Comparison of ENCODE assay signal across 25 mouse cellular contexts in genomic region chr12:30908658-30909057, GRCm38 (mm10). TPM values are rescaled to one million over a fixed set of nuclear protein-coding genes. Genes with fewer than 3 reads are reported as not detected.
DNase-seq lines count a peak whose midpoint lies in the region; ATAC-seq and TF ChIP-seq lines count a peak whose summit lies in the region.
"Had no signal": no experiment of that assay in that cellular context is flagged by ENCODE, and none has a peak within 500 bp of the region (broad histone marks: within the 10 kb centered on the region; RNA-seq: fewer than 3 reads in every experiment).

No protein-coding gene starts in this region.

- 0 out of 2 replicates have a peak overlapping the region, but pooled peaks have one; percentile 26 for H3K4me2 ChIP-seq in heart, embryonic 12.5 days
- H3K4me2 ChIP-seq in liver, postnatal 0 days (ENCODE audit: low read depth, low read length) = peak overlapping the region; percentile 97
- H3K4me2 ChIP-seq: hindbrain, embryonic 14.5 days; intestine, embryonic 15.5 days; limb, embryonic 13.5 days; midbrain, embryonic 12.5 days; neural tube, embryonic 12.5 days had no signal

- no peak for ATAC-seq in heart, embryonic 12.5 days (ENCODE audit: insufficient number of reproducible peaks, low FRiP score)
- peak; percentile 69 for ATAC-seq in liver, postnatal 0 days
- ATAC-seq: activated CD4-positive, CD25-positive, alpha-beta regulatory T cell, adult 4 months; CD4-positive, CD25-positive, alpha-beta regulatory T cell, adult 4 months; forebrain, embryonic 14.5 days; intestine, embryonic 15.5 days had no signal

- no peak for TF ChIP-seq CTCF in bone marrow, adult 2 months (IDR thresholded peaks at IDR 0.05; ENCODE audit: control insufficient read depth, insufficient read depth, low read length)
- no peak for TF ChIP-seq CTCF in liver, postnatal 0 days (IDR thresholded peaks at IDR 0.05; ENCODE audit: low read depth)
- no peak for TF ChIP-seq CTCF in kidney, adult 2 months (conservative IDR thresholded peaks at IDR 0.05; ENCODE audit: insufficient read depth, insufficient read length, low read depth, low read length)

- TF ChIP-seq EP300 in liver, postnatal 0 days (IDR thresholded peaks at IDR 0.05; ENCODE audit: low read depth) = peak; percentile 96

- WGBS in heart, embryonic 12.5 days = 80% methylated on average over 1 of the region's 1 CpGs
- 63% methylated on average over 1 of the region's 1 CpGs for WGBS in bone marrow, adult 2 months
- WGBS in liver, postnatal 0 days (ENCODE audit: insufficient replicate concordance) = 42% methylated on average over 1 of the region's 1 CpGs
- WGBS in kidney, adult 2 months = 79% methylated on average over 1 of the region's 1 CpGs

- DNase-seq in heart, postnatal 14 days = no peak
- peak; percentile 70 for DNase-seq in liver
- peak; percentile 37 for DNase-seq in liver, postnatal 0 days
- no peak for DNase-seq in embryo, embryonic 11 days
- no peak for DNase-seq in frontal cortex, postnatal 14 days (ENCODE audit: low spot score in 2 of 2)
- DNase-seq in kidney, adult 2 months = no peak
- DNase-seq: adrenal gland, postnatal 10 days; cerebellum, adult 8-10 months; gastrocnemius, postnatal 14 days; heart, postnatal 10 days; thymus, postnatal 36 days had no signal

- no peak overlapping the region for H3K9ac ChIP-seq in heart, embryonic 12.5 days
- peak overlapping the region; percentile 83; the same call in 1 of the 2 replicates for H3K9ac ChIP-seq in liver, postnatal 0 days (replicated peaks)
- H3K9ac ChIP-seq: hindbrain, embryonic 14.5 days; intestine, embryonic 15.5 days; limb, embryonic 13.5 days; midbrain, embryonic 12.5 days; neural tube, embryonic 12.5 days had no signal

- peaks cover 15% of the 10 kb centered on the region for H3K36me3 ChIP-seq in heart, embryonic 12.5 days
- H3K36me3 ChIP-seq in liver, postnatal 0 days (replicated peaks; ENCODE audit: insufficient read depth, low read length) = peaks cover 13% of the 10 kb centered on the region
- peaks cover 3% of the 10 kb centered on the region; the same call in 1 of the 2 replicates for H3K36me3 ChIP-seq in kidney, adult 2 months (ENCODE audit: control insufficient read depth, insufficient read depth, low read length)

- H3K9me3 ChIP-seq in heart, embryonic 12.5 days (replicated peaks) = no peaks in the 10 kb centered on the region
- no peaks in the 10 kb centered on the region for H3K9me3 ChIP-seq in liver, postnatal 0 days (ENCODE audit: low read length)
- H3K9me3 ChIP-seq: embryonic facial prominence, embryonic 10.5 days; intestine, embryonic 15.5 days; limb, embryonic 13.5 days; midbrain, embryonic 12.5 days; neural tube, embryonic 12.5 days had no signal

- H3K27ac ChIP-seq in heart, embryonic 12.5 days (ENCODE audit: poor library complexity, severe bottlenecking) = no peak overlapping the region
- H3K27ac ChIP-seq in bone marrow, adult 2 months (ENCODE audit: control insufficient read depth, insufficient read depth, low read depth, low read length, poor library complexity) = peak overlapping the region; percentile 40; the same call in 1 of the 2 replicates
- H3K27ac ChIP-seq in liver, postnatal 0 days (ENCODE audit: low read depth) = peak overlapping the region; percentile 84
- H3K27ac ChIP-seq in kidney, adult 2 months (ENCODE audit: insufficient read depth, low read depth, low read length) = no peak overlapping the region
- H3K27ac ChIP-seq: embryonic facial prominence, embryonic 10.5 days; hindbrain, embryonic 14.5 days; intestine, embryonic 15.5 days; limb, embryonic 13.5 days; macrophage; midbrain, embryonic 12.5 days; neural tube, embryonic 12.5 days had no signal

- intact Hi-C loops in heart, postnatal 14 days (cut with DNase I) = no loop called here

- no peak overlapping the region for H3K4me3 ChIP-seq in heart, embryonic 12.5 days
- no peak overlapping the region for H3K4me3 ChIP-seq in bone marrow, adult 2 months (replicated peaks; ENCODE audit: control insufficient read depth, low read depth, low read length)
- H3K4me3 ChIP-seq in liver, postnatal 0 days (ENCODE audit: low read depth, low read length) = peak overlapping the region; percentile 81
- H3K4me3 ChIP-seq in kidney, adult 2 months (ENCODE audit: insufficient read depth, low read depth, low read length) = no peak overlapping the region
- H3K4me3 ChIP-seq: embryonic facial prominence, embryonic 10.5 days; intestine, embryonic 15.5 days; limb, embryonic 13.5 days; midbrain, embryonic 12.5 days; neural tube, embryonic 12.5 days had no signal

- H3K27me3 ChIP-seq in heart, embryonic 12.5 days (replicated peaks) = no peaks in the 10 kb centered on the region
- 0 out of 2 replicates have a peak, but pooled peaks cover 3% of the 10 kb centered on the region for H3K27me3 ChIP-seq in liver, postnatal 0 days (ENCODE audit: insufficient read depth, low read length)
- H3K27me3 ChIP-seq in kidney, adult 2 months (replicated peaks; ENCODE audit: control insufficient read depth, insufficient read depth, low read length) = no peaks in the 10 kb centered on the region
- H3K27me3 ChIP-seq: intestine, embryonic 15.5 days; limb, embryonic 13.5 days; midbrain, embryonic 12.5 days; neural tube, embryonic 12.5 days had no signal

- TF ChIP-seq POLR2A in bone marrow, adult 2 months (IDR thresholded peaks at IDR 0.05; ENCODE audit: borderline replicate concordance, control insufficient read depth, low read depth, low read length) = no peak
- TF ChIP-seq POLR2A in kidney, adult 2 months (IDR thresholded peaks at IDR 0.05; ENCODE audit: low read depth, low read length) = no peak

- H3K4me1 ChIP-seq in heart, embryonic 12.5 days (replicated peaks) = peaks cover 11% of the 10 kb centered on the region
- H3K4me1 ChIP-seq in bone marrow, adult 2 months (ENCODE audit: control insufficient read depth, insufficient read depth, low read length) = peaks cover 1% of the 10 kb centered on the region; the same call in 1 of the 2 replicates
- H3K4me1 ChIP-seq in liver, postnatal 0 days (ENCODE audit: insufficient read depth) = peaks cover 27% of the 10 kb centered on the region
- H3K4me1 ChIP-seq in kidney, adult 2 months (ENCODE audit: control insufficient read depth, insufficient read depth, low read length) = peaks cover 9% of the 10 kb centered on the region; the same call in 1 of the 2 replicates

RNA-seq across cellular contexts. Expression of gene Acp1, which starts 2.7 kb away (rescaled TPM):
- polyA plus RNA-seq in heart, embryonic 12.5 days (2016; fragmentation: Nextera tagmentation; extraction: Ambion mirVana) = 107 and 116 TPM in 2 replicates
- total RNA-seq in heart, postnatal 14 days (2021) = 10 to 100 TPM; 30.8 to 38.0 TPM
- 53.6 and 63.6 TPM in 2 replicates for polyA plus RNA-seq in bone marrow, adult 2 months (2011; ENCODE audit: insufficient read depth, insufficient read length, low replicate concordance, missing spikeins)
- polyA plus RNA-seq in liver, postnatal 0 days (2015; fragmentation: Nextera tagmentation; extraction: Ambion mirVana) = 164 and 171 TPM in 2 replicates
- 9.6 and 12.2 TPM in 2 replicates for polyA plus RNA-seq in kidney, adult 2 months (2012; rRNA removed)

RNA-seq across cellular contexts. Expression of gene Sh3yl1, which starts 2.8 kb away (rescaled TPM):
- 8.1 and 10.5 TPM in 2 replicates for polyA plus RNA-seq in heart, embryonic 12.5 days (2016; fragmentation: Nextera tagmentation; extraction: Ambion mirVana)
- 1 to 10 TPM; 2.4 TPM for total RNA-seq in heart, postnatal 14 days (2021)
- 8.0 and 8.9 TPM in 2 replicates for polyA plus RNA-seq in bone marrow, adult 2 months (2011; ENCODE audit: insufficient read depth, insufficient read length, low replicate concordance, missing spikeins)
- polyA plus RNA-seq in liver, postnatal 0 days (2015; fragmentation: Nextera tagmentation; extraction: Ambion mirVana) = 16.1 and 16.9 TPM in 2 replicates
- polyA plus RNA-seq in kidney, adult 2 months (2012; rRNA removed) = 11.6 and 13.5 TPM in 2 replicates

RNA-seq across cellular contexts. Expression of gene Alkal2, which starts 24.5 kb away (rescaled TPM):
- polyA plus RNA-seq in heart, embryonic 12.5 days (2016; fragmentation: Nextera tagmentation; extraction: Ambion mirVana) = 0.14 TPM in 1 of 2 replicates, not detected in the other
- total RNA-seq in heart, postnatal 14 days (2021) = under 1 TPM; 0.80 to 0.96 TPM
- polyA plus RNA-seq in bone marrow, adult 2 months (2011; ENCODE audit: insufficient read depth, insufficient read length, low replicate concordance, missing spikeins) = not detected in 2 replicates
- not detected in 2 replicates for polyA plus RNA-seq in liver, postnatal 0 days (2015; fragmentation: Nextera tagmentation; extraction: Ambion mirVana)
- polyA plus RNA-seq in kidney, adult 2 months (2012; rRNA removed) = 0.41 and 0.87 TPM in 2 replicates
- total RNA-seq: ES-E14; monocyte, adult 5-6 weeks had no signal
- polyA plus RNA-seq: activated CD4-positive, CD25-positive, alpha-beta regulatory T cell, adult 4 months; CD4-positive, CD25-positive, alpha-beta regulatory T cell, adult 4 months; forebrain, embryonic 14.5 days; macrophage had no signal

Comparison
In these comparisons a context has a peak if more than half of its experiments do, and no peak if none do; other contexts are left out.
1. H3K27ac ChIP-seq: peak in bone marrow, adult 2 months (single experiment) and liver, postnatal 0 days (single experiment); none in heart, embryonic 12.5 days (single experiment) and kidney, adult 2 months (single experiment).
2. DNase-seq: peak in liver (single experiment) and liver, postnatal 0 days (single experiment); none in heart, postnatal 14 days (0 of 2), embryo, embryonic 11 days (single experiment), frontal cortex, postnatal 14 days (0 of 2) and kidney, adult 2 months (single experiment).